Mouse (Mus musculus) testis, adult 2 months (tissue): ENCODE measurements around the gene Cdpf1. TPM values are rescaled to one million over a fixed set of nuclear protein-coding genes. Genes with fewer than 3 reads are reported as not detected.

Source experiments
- H3K27ac ChIP-seq: fragments of 200-500 bp; 2 replicates; pipeline ENCODE4 v1.5.1; 2012; ENCODE audit warnings: low read depth, low read length; ENCODE audit not compliant: control insufficient read depth, insufficient read depth
- H3K27me3 ChIP-seq: fragments of 200-500 bp; 2 replicates; pipeline ENCODE4 v1.6.1; 2012; ENCODE audit warnings: mild to moderate bottlenecking, low read length, moderate library complexity; ENCODE audit not compliant: control insufficient read depth, insufficient read depth
- H3K36me3 ChIP-seq: fragments of 200-500 bp; 2 replicates; pipeline ENCODE4 v1.6.1; 2012; ENCODE audit warnings: mild to moderate bottlenecking, low read length; ENCODE audit not compliant: control insufficient read depth, insufficient read depth
- H3K4me1 ChIP-seq: fragments of 200-500 bp; 2 replicates; pipeline ENCODE4 v1.6.1; 2012; ENCODE audit warnings: low read length; ENCODE audit not compliant: control insufficient read depth, insufficient read depth
- H3K4me3 ChIP-seq: fragments of 200-500 bp; 2 replicates; pipeline ENCODE4 v1.5.1; 2012; ENCODE audit warnings: low read depth, mild to moderate bottlenecking, low read length, moderate library complexity, mixed read lengths; ENCODE audit not compliant: control insufficient read depth
- CTCF ChIP-seq: fragments of 200-500 bp; IDR thresholded peaks from 2 replicates; pipeline ENCODE4 v1.5.1; 2012; ENCODE audit warnings: low read depth, mild to moderate bottlenecking, inconsistent platforms, low read length, moderate library complexity; ENCODE audit not compliant: control insufficient read depth, insufficient read depth, insufficient replicate concordance
- POLR2A ChIP-seq: fragments of 200-500 bp; IDR thresholded peaks from 2 replicates; pipeline ENCODE4 v1.6.1; 2012; ENCODE audit warnings: low read depth, mild to moderate bottlenecking, inconsistent platforms, low read length, moderate library complexity; ENCODE audit not compliant: control insufficient read depth
- polyA plus RNA-seq: library from polyadenylated mRNA; depleted of rRNA; stranded (reverse); fragments of >200 nt; gene quantifications from 2 replicates; pipeline ENCODE4 v1.2.3, GENCODE M21; 2012

The Cdpf1 gene
- polyA plus RNA-seq, 1 experiment: 33.4 TPM

- Histone ChIP-seq H3K27me3 (no peaks in the 10 kb centered on the region), H3K27ac (no peak overlapping the region), H3K4me3 (no peak overlapping the region), H3K36me3 (no peaks in the 10 kb centered on the region), H3K4me1 (no peaks in the 10 kb centered on the region)
- TF ChIP-seq POLR2A (no peak), CTCF (peak; percentile 47; the same call in 1 of the 2 replicates)
Measured at GRCm38 (mm10) chr15:85840983-85841382, 29.5 kb upstream of the Cdpf1 start.

GRCm38 (mm10) chr15:85836887-85837286 lies 25.4 kb upstream of the Cdpf1 start:
- Histone ChIP-seq H3K27ac (no peak overlapping the region), H3K27me3 (no peaks in the 10 kb centered on the region), H3K4me1 (peaks cover 8% of the 10 kb centered on the region), H3K36me3 (no peaks in the 10 kb centered on the region), H3K4me3 (no peak overlapping the region)
- TF ChIP-seq CTCF (no peak), POLR2A (no peak)

DNA sequence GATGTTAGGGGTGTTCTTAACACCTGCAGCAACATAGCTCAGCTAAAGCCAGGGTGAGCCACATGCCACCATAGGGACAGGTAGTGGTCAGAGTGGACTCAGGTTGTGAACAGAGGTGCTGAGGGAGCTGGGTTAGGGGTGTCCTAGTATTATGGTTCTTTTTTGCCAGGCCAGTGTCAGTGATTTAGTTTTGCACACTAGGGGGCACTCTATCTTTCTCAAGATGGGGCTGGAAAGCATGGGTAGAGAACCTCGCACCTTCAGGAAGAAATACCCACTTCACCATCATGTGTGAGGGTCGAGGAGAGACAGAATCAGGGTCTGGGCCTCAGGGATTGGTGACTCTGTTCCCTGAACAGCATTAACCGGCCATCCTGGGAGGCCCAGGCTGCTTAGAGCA lies 23.8 kb upstream of the Cdpf1 start:
- Histone ChIP-seq H3K36me3 (no peaks in the 10 kb centered on the region), H3K27me3 (no peaks in the 10 kb centered on the region), H3K4me1 (peaks cover 12% of the 10 kb centered on the region), H3K27ac (no peak overlapping the region), H3K4me3 (no peak overlapping the region)
- TF ChIP-seq CTCF (no peak), POLR2A (no peak)

DNA sequence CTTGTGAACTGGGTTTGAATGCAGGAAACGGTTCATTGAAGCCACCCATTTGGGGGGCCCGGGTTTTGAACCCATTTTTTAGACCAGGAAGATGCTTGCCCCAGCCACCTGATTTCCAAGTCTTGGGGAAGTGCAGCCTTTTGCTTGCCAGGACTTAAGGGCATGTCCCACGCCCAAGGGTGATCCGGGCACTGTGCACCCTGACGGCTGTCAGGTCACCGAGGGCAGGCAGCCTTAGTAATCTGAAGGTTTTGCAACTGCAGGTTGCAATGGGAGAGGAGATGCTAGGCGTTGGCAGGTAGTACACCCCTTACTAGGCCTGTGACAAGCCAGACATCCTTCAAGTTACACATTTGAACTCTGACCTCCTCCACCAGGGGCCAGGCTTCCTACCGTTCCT lies 21.1 kb upstream of the Cdpf1 start:
- Histone ChIP-seq H3K36me3 (no peaks in the 10 kb centered on the region), H3K27ac (no peak overlapping the region), H3K4me1 (peaks cover 21% of the 10 kb centered on the region), H3K4me3 (peak overlapping the region; percentile 92), H3K27me3 (no peaks in the 10 kb centered on the region)
- TF ChIP-seq POLR2A: no peak
- TF ChIP-seq CTCF: no peak

GRCm38 (mm10) chr15:85831954-85832590 lies 20.6 kb upstream of the Cdpf1 start, which contains the start of gene Ttc38:
TSS of gene Ttc38 (plus strand) at chr15:85832306.
- TF ChIP-seq POLR2A (no peak), CTCF (no peak)
- no peaks in the 10 kb centered on the region for H3K27me3 ChIP-seq
- H3K4me3 ChIP-seq: peak within 1 kb of the TSS; percentile 92
- peaks cover 22% of the 10 kb centered on the region for H3K4me1 ChIP-seq
- no peaks in the 10 kb centered on the region for H3K36me3 ChIP-seq
- peak within 1 kb of the TSS; percentile 37; the same call in 1 of the 2 replicates for H3K27ac ChIP-seq

DNA sequence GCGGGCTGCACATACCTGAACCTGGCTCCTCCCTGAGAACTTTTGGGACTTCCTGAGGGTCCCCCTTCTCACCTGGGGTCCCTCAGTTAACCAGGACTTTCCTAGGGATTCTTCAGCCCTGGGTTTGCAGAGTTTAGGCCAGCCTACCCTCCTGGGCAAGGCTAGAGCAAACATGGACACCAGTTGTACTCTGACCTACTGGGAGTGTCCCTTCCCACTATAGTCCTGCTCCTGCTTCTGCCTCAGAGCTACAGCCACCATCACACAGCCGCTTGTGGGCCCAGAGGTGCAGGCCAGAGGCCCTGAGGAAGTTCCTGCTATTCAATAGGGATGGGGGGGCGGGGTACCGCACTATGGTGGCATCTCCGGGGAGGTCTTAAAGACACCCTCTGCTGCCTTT lies 18.0 kb upstream of the Cdpf1 start:
- Histone ChIP-seq H3K4me1 (peaks cover 24% of the 10 kb centered on the region), H3K27me3 (no peaks in the 10 kb centered on the region), H3K27ac (no peak overlapping the region), H3K4me3 (no peak overlapping the region; the same call in 1 of the 2 replicates), H3K36me3 (no peaks in the 10 kb centered on the region)
- TF ChIP-seq CTCF: no peak
- no peak for TF ChIP-seq POLR2A

GRCm38 (mm10) chr15:85828071-85828470 lies 16.6 kb upstream of the Cdpf1 start:
- Histone ChIP-seq H3K4me3 (no peak overlapping the region), H3K4me1 (peaks cover 24% of the 10 kb centered on the region), H3K36me3 (no peaks in the 10 kb centered on the region), H3K27me3 (no peaks in the 10 kb centered on the region), H3K27ac (peak overlapping the region; percentile 24; the same call in 1 of the 2 replicates)
- TF ChIP-seq POLR2A: no peak
- no peak for TF ChIP-seq CTCF
